Mouse (Mus musculus) lung, adult 2 months (tissue): ENCODE measurements at regions not wholly inside any gene's neighbourhood (a gene's known extent, or its start where the extent isn't known, plus 50 kb on each side); places are given as distances from the start of the nearest gene placed in this dataset.

Source experiments
- CTCF ChIP-seq: fragments of 200-500 bp; IDR thresholded peaks from 2 replicates; pipeline ENCODE4 v1.5.1; 2011; ENCODE audit warnings: mild to moderate bottlenecking, low read length, control low read depth; ENCODE audit not compliant: insufficient read depth
- POLR2A ChIP-seq: fragments of 200-500 bp; IDR thresholded peaks from 2 replicates; pipeline ENCODE4 v1.6.1; 2011; ENCODE audit warnings: low read depth, mild to moderate bottlenecking, control low read depth, low read length, borderline replicate concordance; ENCODE audit errors: extremely low read depth

DNA sequence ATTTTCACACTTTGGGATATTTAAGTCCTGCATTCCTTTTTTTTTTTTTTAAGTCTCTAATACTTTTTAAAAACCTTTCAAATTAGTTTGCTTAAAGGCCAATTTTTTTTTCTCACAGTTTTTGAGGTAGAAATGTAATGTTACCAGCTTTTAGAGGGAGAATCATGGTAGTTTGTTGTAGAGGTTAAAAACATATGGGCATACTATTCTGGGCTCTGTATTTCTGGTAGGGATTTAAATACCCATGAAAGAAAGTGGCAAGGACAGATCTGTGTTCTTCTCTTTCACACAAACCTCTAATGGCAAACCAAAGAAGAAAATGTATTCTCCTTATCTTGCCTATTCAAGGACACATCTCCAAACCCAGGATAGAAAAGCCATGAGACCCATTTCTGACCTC is 405.6 kb upstream of the Slc30a5 start:
- no peak for TF ChIP-seq CTCF
- TF ChIP-seq POLR2A = no peak
